Mouse (Mus musculus) naive thymus-derived CD4-positive, alpha-beta T cell, adult 2 months (primary cell): ENCODE measurements around the gene C1ra.
"Not testable (repeated sequence)": the region's sequence is repeated elsewhere in the genome, so short reads cannot be mapped to it uniquely, and the experiment has no call there.

Experiments
- DNase-seq: peaks from one replicate; pipeline ENCODE4 v3.0.0-alpha.2; 2011; ENCODE audit warnings: low read depth

Gene C1ra

GRCm38 (mm10) chr6:124544466-124544865 is 32.3 kb downstream of the C1ra start:
- DNase-seq: no peak

GRCm38 (mm10) chr6:124545425-124545824 is 33.2 kb downstream of the C1ra start:
- no peak for DNase-seq

GRCm38 (mm10) chr6:124547979-124548378 is 35.8 kb downstream of the C1ra start:
- not testable (repeated sequence) for DNase-seq

- DNase-seq: no peak
These were observed 36.9 kb downstream of the C1ra start for GRCm38 (mm10) chr6:124549023-124549550.

GRCm38 (mm10) chr6:124552766-124553165 is 40.6 kb downstream of the C1ra start:
- DNase-seq: no peak

GRCm38 (mm10) chr6:124555956-124556355 is 43.8 kb downstream of the C1ra start:
- DNase-seq: not testable (repeated sequence)

- not testable (repeated sequence) for DNase-seq
These were observed 49.0 kb downstream of the C1ra start for GRCm38 (mm10) chr6:124561156-124561555.

- not testable (repeated sequence) for DNase-seq
These were observed 49.4 kb downstream of the C1ra start for GRCm38 (mm10) chr6:124561611-124562010.

- peak; percentile 75 for DNase-seq
These were observed 57.8 kb downstream of the C1ra start, which contains the start of gene C1rb for GRCm38 (mm10) chr6:124570026-124570425. Gene C1rb (plus strand): TSS chr6:124570294.
